Mouse (Mus musculus) forebrain, embryonic 14.5 days (tissue): ENCODE results near the gene 1110051M20Rik. TPM values are rescaled to one million over a fixed set of nuclear protein-coding genes. Genes with fewer than 3 reads are reported as not detected.

ENCODE experiments used
- ATAC-seq: fragments of 200-750 bp; cut with Nextera tagmentation; 2 replicates; pipeline ENCODE4 v1.8.0; 2017; ENCODE audit warnings: mild to moderate bottlenecking, moderate library complexity
- DNase-seq: peaks from one replicate; pipeline ENCODE4 v3.0.0-alpha.2; 2015; ENCODE audit warnings: low spot score
- H3K27ac ChIP-seq: fragments of 300-500 bp; sonication (generic); 2 replicates; pipeline ENCODE4 v1.5.1; 2014; ENCODE audit warnings: low read depth, mild to moderate bottlenecking, control low read depth, low read length, moderate library complexity
- H3K27me3 ChIP-seq: fragments of 300-500 bp; sonication (generic); replicated peaks from 2 replicates; pipeline ENCODE4 v1.6.1; 2014; ENCODE audit warnings: low read length, control low read depth, mixed read lengths; ENCODE audit not compliant: control insufficient read depth, insufficient read depth
- H3K36me3 ChIP-seq: fragments of 300-500 bp; sonication (generic); 2 replicates; pipeline ENCODE4 v1.6.1; 2014; ENCODE audit warnings: low read length, control low read depth; ENCODE audit not compliant: control insufficient read depth, insufficient read depth
- H3K4me1 ChIP-seq: fragments of 300-500 bp; sonication (generic); 2 replicates; pipeline ENCODE4 v1.6.1; 2014; ENCODE audit warnings: antibody characterized with exemption, low read length, control low read depth; ENCODE audit not compliant: control insufficient read depth, insufficient read depth
- H3K4me2 ChIP-seq: fragments of 300-500 bp; sonication (generic); 2 replicates; pipeline ENCODE4 v1.6.1; 2014; ENCODE audit warnings: mild to moderate bottlenecking, control low read depth, low read length
- H3K4me3 ChIP-seq: fragments of 300-500 bp; sonication (generic); 2 replicates; pipeline ENCODE4 v1.5.1; 2014; ENCODE audit warnings: low read depth, low read length, control low read depth
- H3K9ac ChIP-seq: fragments of 300-500 bp; sonication (generic); 2 replicates; pipeline ENCODE4 v1.6.1; 2014; ENCODE audit warnings: mild to moderate bottlenecking, low read length, control low read depth, moderate library complexity
- H3K9me3 ChIP-seq: fragments of 300-500 bp; sonication (generic); replicated peaks from 2 replicates; pipeline ENCODE4 v1.6.1; 2016; ENCODE audit warnings: low read length, control low read depth, mixed read lengths; ENCODE audit not compliant: control insufficient read depth
- WGBS: fragments of 180-500 bp; shearing (Covaris S2); extraction: QIAGEN DNeasy Blood & Tissue Kit; methylation state at CpG from one replicate; pipeline ENCODE4 v1.1.7; 2014; 5-methylcytosine and 5-hydroxymethylcytosine counted together
- polyA plus RNA-seq: library from polyadenylated mRNA; unstranded; fragments of >200 nt; fragmentation: Nextera tagmentation; extraction: Ambion mirVana; gene quantifications from 2 replicates; pipeline ENCODE4 v1.2.1, GENCODE M21; 2014

1110051M20Rik gene
- polyA plus RNA-seq, 1 experiment from 2014 or later: 170 TPM

DNA sequence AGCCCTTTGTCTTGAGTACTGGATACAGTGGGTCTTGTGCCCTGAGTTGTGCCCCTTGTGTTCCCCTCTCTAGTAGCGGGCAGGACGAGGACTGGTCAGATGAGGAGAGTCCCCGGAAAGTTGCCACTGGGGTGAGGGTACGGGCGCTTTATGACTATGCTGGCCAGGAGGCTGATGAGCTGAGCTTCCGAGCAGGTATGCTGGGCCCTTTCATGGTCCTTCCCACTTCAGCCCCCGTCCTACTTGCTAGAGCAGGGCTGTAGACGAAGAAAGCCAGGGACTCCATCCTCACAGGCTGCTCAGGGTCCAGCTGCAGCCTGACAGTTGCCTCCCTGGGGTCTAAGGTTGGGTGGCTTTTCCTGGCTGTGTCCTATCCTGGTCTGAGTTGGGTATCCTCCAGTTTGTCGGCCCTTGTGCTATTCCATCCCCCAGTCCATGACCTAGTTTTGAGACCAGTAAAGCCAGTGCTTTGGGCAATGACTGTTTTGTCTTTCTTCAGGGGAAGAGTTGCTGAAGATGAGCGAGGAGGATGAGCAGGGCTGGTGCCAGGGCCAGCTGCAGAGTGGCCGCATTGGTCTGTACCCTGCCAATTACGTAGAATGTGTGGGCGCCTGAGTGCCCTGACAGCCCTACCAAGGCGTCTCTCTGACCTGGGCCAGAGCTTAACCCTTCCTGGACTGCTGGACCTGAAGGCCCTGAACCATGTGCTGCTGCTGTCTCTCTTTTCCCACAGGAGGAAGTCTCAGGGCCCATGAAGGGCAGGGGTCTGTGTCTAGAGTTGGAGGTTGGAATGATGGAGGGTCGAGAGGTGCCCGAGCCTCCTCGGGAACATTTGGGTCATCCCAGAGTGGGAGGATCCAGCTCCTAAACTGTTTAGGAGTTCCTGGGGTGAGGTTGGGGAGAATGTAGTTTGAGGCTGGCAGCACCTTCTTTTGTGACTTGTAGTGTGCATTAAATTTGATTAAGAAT lies 180.5 kb downstream of the 1110051M20Rik start:
- H3K4me1 ChIP-seq: peaks cover 5% of the 10 kb centered on the region; the same call in 1 of the 2 replicates
- H3K9me3 ChIP-seq: no peaks in the 10 kb centered on the region
- peak overlapping the region; percentile 83 for H3K4me3 ChIP-seq
- 91% methylated on average over 17 of the region's 17 CpGs for WGBS
- H3K4me2 ChIP-seq: peak overlapping the region; percentile 87
- ATAC-seq (no peak; the same call in 1 of the 2 replicates), DNase-seq (no peak)
- H3K36me3 ChIP-seq: peaks cover 32% of the 10 kb centered on the region
- H3K9ac ChIP-seq: peak overlapping the region; percentile 52
- H3K27ac ChIP-seq: peak overlapping the region; percentile 35
- H3K27me3 ChIP-seq: no peaks in the 10 kb centered on the region

DNA sequence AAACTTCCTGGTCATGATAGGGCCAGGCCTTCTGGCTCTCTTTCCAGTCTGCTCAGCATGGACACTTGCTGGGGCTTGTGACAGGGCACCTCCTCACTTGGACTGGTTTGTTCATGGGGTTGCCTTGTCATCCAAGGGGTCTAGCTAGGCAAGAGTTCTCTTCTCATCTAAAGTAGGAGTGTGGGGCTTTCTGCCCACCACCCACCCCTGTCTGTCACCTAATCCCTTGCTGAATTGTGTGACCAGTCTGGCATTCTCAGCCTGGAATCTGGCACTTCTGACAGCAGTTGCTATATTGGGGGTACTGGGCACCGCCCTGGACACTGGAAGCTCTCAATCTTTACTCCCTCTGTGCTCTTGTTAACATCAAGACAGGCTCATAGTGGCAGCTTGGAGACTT lies 185.0 kb downstream of the 1110051M20Rik start:
- ATAC-seq (no peak), DNase-seq (no peak)
- H3K9ac ChIP-seq: no peak overlapping the region
- whole genome bisulfite sequencing: 85% methylated on average over 1 of the region's 1 CpGs
- no peak overlapping the region for H3K4me3 ChIP-seq
- no peak overlapping the region for H3K27ac ChIP-seq
- peaks cover 9% of the 10 kb centered on the region; the same call in 1 of the 2 replicates for H3K36me3 ChIP-seq
- no peaks in the 10 kb centered on the region for H3K9me3 ChIP-seq
- peaks cover 18% of the 10 kb centered on the region for H3K4me1 ChIP-seq
- H3K4me2 ChIP-seq: no peak overlapping the region
- H3K27me3 ChIP-seq: 0 out of 2 replicates have a peak, but pooled peaks cover 12% of the 10 kb centered on the region

- no peak for ATAC-seq
- 75% methylated on average over 1 of the region's 1 CpGs for WGBS
- Histone ChIP-seq H3K4me3 (no peak overlapping the region), H3K9ac (no peak overlapping the region), H3K27ac (no peak overlapping the region), H3K9me3 (no peaks in the 10 kb centered on the region), H3K36me3 (peaks cover 9% of the 10 kb centered on the region; the same call in 1 of the 2 replicates), H3K4me2 (no peak overlapping the region), H3K27me3 (0 out of 2 replicates have a peak, but pooled peaks cover 13% of the 10 kb centered on the region), H3K4me1 (peaks cover 18% of the 10 kb centered on the region)
- no peak for DNase-seq
Observed at GRCm38 (mm10) chr2:91258830-91259229, 185.7 kb downstream of the 1110051M20Rik start.

GRCm38 (mm10) chr2:91258054-91258453 lies 186.4 kb downstream of the 1110051M20Rik start:
- ATAC-seq (peak; percentile 22; the same call in 1 of the 2 replicates), DNase-seq (peak; percentile 46)
- peaks cover 9% of the 10 kb centered on the region; the same call in 1 of the 2 replicates for H3K36me3 ChIP-seq
- peak overlapping the region; percentile 66 for H3K9ac ChIP-seq
- 51% methylated on average over 5 of the region's 5 CpGs for WGBS
- H3K27me3 ChIP-seq: 0 out of 2 replicates have a peak, but pooled peaks cover 13% of the 10 kb centered on the region
- no peak overlapping the region for H3K27ac ChIP-seq
- peaks cover 18% of the 10 kb centered on the region for H3K4me1 ChIP-seq
- H3K9me3 ChIP-seq: no peaks in the 10 kb centered on the region
- peak overlapping the region; percentile 50 for H3K4me3 ChIP-seq
- H3K4me2 ChIP-seq: peak overlapping the region; percentile 97

- DNase-seq (peak; percentile 54), ATAC-seq (peak; percentile 59)
- 0 out of 2 replicates have a peak, but pooled peaks cover 16% of the 10 kb centered on the region for H3K27me3 ChIP-seq
- 1% methylated on average over 22 of the region's 22 CpGs for WGBS
- peak overlapping the region; percentile 66 for H3K9ac ChIP-seq
- H3K27ac ChIP-seq: no peak overlapping the region; the same call in 1 of the 2 replicates
- H3K4me2 ChIP-seq: peak overlapping the region; percentile 97
- H3K9me3 ChIP-seq: no peaks in the 10 kb centered on the region
- peak overlapping the region; percentile 50 for H3K4me3 ChIP-seq
- peaks cover 18% of the 10 kb centered on the region for H3K4me1 ChIP-seq
- H3K36me3 ChIP-seq: peaks cover 5% of the 10 kb centered on the region; the same call in 1 of the 2 replicates
Observed at GRCm38 (mm10) chr2:91257126-91257980, 187.2 kb downstream of the 1110051M20Rik start.

GRCm38 (mm10) chr2:91256256-91257125 lies 188.0 kb downstream of the 1110051M20Rik start:
- H3K4me2 ChIP-seq: peak overlapping the region; percentile 97
- ATAC-seq: peak; percentile 60
- peaks cover 2% of the 10 kb centered on the region; the same call in 1 of the 2 replicates for H3K36me3 ChIP-seq
- no peak overlapping the region; the same call in 1 of the 2 replicates for H3K27ac ChIP-seq
- under 1% methylated on average over 51 of the region's 52 CpGs for WGBS
- H3K4me3 ChIP-seq: peak overlapping the region; percentile 50
- peak; percentile 51 for DNase-seq
- H3K4me1 ChIP-seq: peaks cover 18% of the 10 kb centered on the region
- no peaks in the 10 kb centered on the region for H3K9me3 ChIP-seq
- H3K9ac ChIP-seq: peak overlapping the region; percentile 66
- H3K27me3 ChIP-seq: 0 out of 2 replicates have a peak, but pooled peaks cover 17% of the 10 kb centered on the region

DNA sequence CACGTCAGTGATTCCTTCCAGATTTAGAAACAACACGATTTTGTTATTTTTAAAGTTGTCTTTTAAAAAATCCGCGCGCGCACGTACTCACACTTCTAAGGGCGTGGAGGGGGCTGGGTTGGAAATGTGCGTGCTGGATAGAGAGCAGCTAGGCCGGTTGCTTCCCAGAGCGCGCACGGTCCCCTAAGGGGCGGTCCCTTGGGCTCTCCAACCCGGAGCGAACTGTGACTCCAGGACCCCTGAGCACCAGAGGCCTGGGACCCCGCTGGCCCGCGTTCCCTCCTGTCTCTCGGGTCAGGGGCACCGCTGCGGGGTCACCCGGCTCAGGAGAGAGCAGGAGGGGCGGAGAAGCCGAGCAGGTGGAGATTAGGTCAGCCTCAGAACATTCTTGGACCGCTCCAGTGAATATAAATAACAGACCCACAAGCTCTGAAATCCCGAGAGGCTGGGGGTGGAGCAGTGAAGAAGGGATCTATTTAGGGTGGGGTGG lies 188.8 kb downstream of the 1110051M20Rik start, which contains the start of gene Pacsin3:
Pacsin3 (plus strand) TSS at position 294 of the 490 bp plus-strand sequence.
- Histone ChIP-seq H3K9me3 (no peaks in the 10 kb centered on the region), H3K9ac (peak within 1 kb of the TSS; percentile 66), H3K27me3 (0 out of 2 replicates have a peak, but pooled peaks cover 17% of the 10 kb centered on the region), H3K4me2 (peak within 1 kb of the TSS; percentile 97), H3K27ac (no peak within 1 kb of the TSS), H3K4me1 (peaks cover 18% of the 10 kb centered on the region), H3K36me3 (no peaks in the 10 kb centered on the region), H3K4me3 (peak within 1 kb of the TSS; percentile 50)
- DNase-seq: peak; percentile 49
- peak; percentile 26 for ATAC-seq
- WGBS: 1% methylated on average over 27 of the region's 27 CpGs
